Mouse (Mus musculus) urinary bladder, adult 18-20 months (tissue): ENCODE results near the gene Large1.
"Not testable (repeated sequence)": the region's sequence is repeated elsewhere in the genome, so short reads cannot be mapped to it uniquely, and the experiment has no call there.

Experiments
- DNase-seq, 2 experiments: peaks; one replicate each; pipeline ENCODE4 v3.0.0; 2022; ENCODE audit warnings: low spot score in 2 of 2, mixed read lengths in 2 of 2

The Large1 gene

GRCm38 (mm10) chr8:73172661-73173060, 180.7 kb downstream of the Large1 start:
- no peak for DNase-seq

GRCm38 (mm10) chr8:73161994-73162393, 191.3 kb downstream of the Large1 start:
- DNase-seq = peak in 1 of 2 experiments; percentile 9

- DNase-seq = no peak
Observed at GRCm38 (mm10) chr8:73161564-73161963, 191.8 kb downstream of the Large1 start.

- no peak for DNase-seq
Observed at GRCm38 (mm10) chr8:73160945-73161344, 192.4 kb downstream of the Large1 start.

GRCm38 (mm10) chr8:73147236-73147635, 206.1 kb downstream of the Large1 start:
- no peak for DNase-seq

- no peak for DNase-seq
Observed at GRCm38 (mm10) chr8:73142660-73143395, 210.5 kb downstream of the Large1 start.

GRCm38 (mm10) chr8:73135397-73135796, 217.9 kb downstream of the Large1 start:
- DNase-seq = no peak

- DNase-seq = no peak
Observed at GRCm38 (mm10) chr8:73132080-73132479, 221.3 kb downstream of the Large1 start.

- DNase-seq = peak in 1 of 2 experiments; percentile 6
Observed at GRCm38 (mm10) chr8:73123864-73124499, 229.4 kb downstream of the Large1 start.

GRCm38 (mm10) chr8:73112332-73112895, 240.9 kb downstream of the Large1 start:
- DNase-seq = no peak

- DNase-seq = no peak
Observed at GRCm38 (mm10) chr8:73104089-73104488, 249.3 kb downstream of the Large1 start.

- DNase-seq = no peak
Observed at GRCm38 (mm10) chr8:73101069-73101468, 252.3 kb downstream of the Large1 start.

GRCm38 (mm10) chr8:73100607-73101006, 252.7 kb downstream of the Large1 start:
- DNase-seq = not testable (repeated sequence)

GRCm38 (mm10) chr8:73099542-73099941, 253.8 kb downstream of the Large1 start:
- DNase-seq = no peak

GRCm38 (mm10) chr8:73096952-73097351, 256.4 kb downstream of the Large1 start:
- DNase-seq = no peak

- not testable (repeated sequence) for DNase-seq
Observed at GRCm38 (mm10) chr8:73077746-73078145, 275.6 kb downstream of the Large1 start.

GRCm38 (mm10) chr8:73061410-73061809, 291.9 kb downstream of the Large1 start:
- DNase-seq = no peak

- DNase-seq = no peak
Observed at GRCm38 (mm10) chr8:73054726-73055125, 298.6 kb downstream of the Large1 start.

- no peak for DNase-seq
Observed at GRCm38 (mm10) chr8:73053878-73054277, 299.5 kb downstream of the Large1 start.

- DNase-seq = no peak
Observed at GRCm38 (mm10) chr8:73052414-73052813, 300.9 kb downstream of the Large1 start.

GRCm38 (mm10) chr8:73048136-73048535, 305.2 kb downstream of the Large1 start:
- no peak for DNase-seq

GRCm38 (mm10) chr8:73029787-73030186, 323.6 kb downstream of the Large1 start:
- DNase-seq = no peak

- no peak for DNase-seq
Observed at GRCm38 (mm10) chr8:73018241-73018640, 335.1 kb downstream of the Large1 start.
